Mouse (Mus musculus) brain, embryonic 14.5 days (tissue): ENCODE measurements around the gene Pif1.

Source experiments
- CTCF ChIP-seq: fragments of 200-500 bp; IDR thresholded peaks from 2 replicates; pipeline ENCODE4 v1.5.1; 2012; ENCODE audit warnings: inconsistent platforms, mild to moderate bottlenecking, moderate library complexity, borderline replicate concordance; ENCODE audit not compliant: insufficient read depth, insufficient read length; ENCODE audit errors: extremely low read depth
- POLR2A ChIP-seq: fragments of 200-500 bp; IDR thresholded peaks from 2 replicates; pipeline ENCODE4 v1.6.1; 2012; ENCODE audit warnings: mild to moderate bottlenecking, inconsistent platforms, borderline replicate concordance; ENCODE audit not compliant: poor library complexity, insufficient read depth, insufficient read length, severe bottlenecking; ENCODE audit errors: extremely low read depth

DNA sequence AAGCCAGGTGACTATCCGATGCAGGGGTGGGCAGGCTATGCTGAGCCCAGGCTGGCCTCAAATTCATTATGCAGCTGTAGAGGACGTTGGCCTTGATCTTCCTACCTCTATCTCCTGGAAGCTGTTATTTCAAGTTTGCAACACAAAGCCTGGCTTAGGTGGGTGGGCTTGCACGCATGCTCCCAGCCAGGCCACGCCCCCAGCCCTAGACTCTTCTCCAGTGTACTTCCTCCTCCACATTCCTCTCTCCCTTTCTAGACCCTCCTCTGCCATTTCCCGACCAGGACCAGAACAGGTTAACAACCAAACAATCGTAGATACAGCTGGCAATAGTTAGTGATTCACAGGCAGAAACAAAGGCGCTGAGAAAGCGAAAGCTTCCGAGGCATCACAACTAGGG, 6.6 kb downstream of the Pif1 start:
- TF ChIP-seq POLR2A (no peak), CTCF (no peak)
